ENCODE assay signal across 10 mouse cellular contexts in genomic region chr2:32870275-32871100, GRCm38 (mm10). TPM values are rescaled to one million over a fixed set of nuclear protein-coding genes. Genes with fewer than 3 reads are reported as not detected.
DNase-seq lines count a peak whose midpoint lies in the region; ATAC-seq and TF ChIP-seq lines count a peak whose summit lies in the region.
"Had no signal": no experiment of that assay in that cellular context is flagged by ENCODE, and none has a peak within 500 bp of the region (broad histone marks: within the 10 kb centered on the region; RNA-seq: fewer than 3 reads in every experiment).

No protein-coding gene starts in this region.

- no peak for ATAC-seq in midbrain, embryonic 14.5 days (ENCODE audit: low FRiP score, low TSS enrichment)

- no peak overlapping the region for H3K4me2 ChIP-seq in midbrain, embryonic 14.5 days (ENCODE audit: low read length)
- H3K4me2 ChIP-seq: neural tube, embryonic 12.5 days had no signal

- peaks cover 8% of the 10 kb centered on the region for H3K4me1 ChIP-seq in thymus, adult 2 months (replicated peaks; ENCODE audit: control insufficient read depth, insufficient read depth, low read length)
- peaks cover 10% of the 10 kb centered on the region for H3K4me1 ChIP-seq in midbrain, embryonic 14.5 days (ENCODE audit: control insufficient read depth, insufficient read depth, low read length)

- TF ChIP-seq CTCF in thymus, adult 2 months (IDR thresholded peaks at IDR 0.05; ENCODE audit: borderline replicate concordance, control insufficient read depth, extremely low read depth, insufficient read depth, low read length, poor library complexity): no peak

- H3K9me3 ChIP-seq in midbrain, embryonic 14.5 days (ENCODE audit: control insufficient read depth, low read length): no peaks in the 10 kb centered on the region
- H3K9me3 ChIP-seq: neural tube, embryonic 12.5 days had no signal

- no peak overlapping the region; the same call in 1 of the 2 replicates for H3K27ac ChIP-seq in thymus, adult 2 months (ENCODE audit: control insufficient read depth, insufficient read depth, low read length)
- no peak overlapping the region for H3K27ac ChIP-seq in midbrain, embryonic 14.5 days (replicated peaks; ENCODE audit: low read depth, low read length)
- H3K27ac ChIP-seq: neural tube, embryonic 12.5 days had no signal

- 34% methylated on average over 8 of the region's 8 CpGs for WGBS in thymus, adult 2 months
- WGBS in midbrain, embryonic 14.5 days: 58% methylated on average over 8 of the region's 8 CpGs

- no peak overlapping the region for H3K9ac ChIP-seq in midbrain, embryonic 14.5 days (replicated peaks; ENCODE audit: low read length)
- H3K9ac ChIP-seq: neural tube, embryonic 12.5 days had no signal

- no peak overlapping the region for H3K4me3 ChIP-seq in thymus, adult 2 months (ENCODE audit: control insufficient read depth, insufficient read depth, low read length)
- no peak overlapping the region for H3K4me3 ChIP-seq in midbrain, embryonic 14.5 days (replicated peaks; ENCODE audit: low read depth, low read length)
- H3K4me3 ChIP-seq: neural tube, embryonic 12.5 days had no signal

- peaks cover 4% of the 10 kb centered on the region; the same call in 1 of the 2 replicates for H3K27me3 ChIP-seq in thymus, adult 2 months (ENCODE audit: control insufficient read depth, insufficient read depth, low read length)
- no peaks in the 10 kb centered on the region for H3K27me3 ChIP-seq in midbrain, embryonic 14.5 days (ENCODE audit: control insufficient read depth, insufficient read depth, low read length)
- H3K27me3 ChIP-seq: neural tube, embryonic 12.5 days had no signal

- H3K36me3 ChIP-seq in thymus, adult 2 months (ENCODE audit: control insufficient read depth, insufficient read depth, low read length): no peaks in the 10 kb centered on the region
- H3K36me3 ChIP-seq in midbrain, embryonic 14.5 days (ENCODE audit: control insufficient read depth, insufficient read depth, low read length): no peaks in the 10 kb centered on the region
- H3K36me3 ChIP-seq: neural tube, embryonic 12.5 days had no signal

- peak; percentile 73 for DNase-seq in 3134 (ENCODE audit: extremely low read depth, insufficient read length, low spot score)
- peak; percentile 55 for DNase-seq in CD4-positive helper T cell, adult 2 months (ENCODE audit: low read depth, low spot score)
- peak; percentile 59 for DNase-seq in fat pad, adult 2 months (ENCODE audit: extremely low read depth, low read depth, low spot score)
- peak; percentile 54 for DNase-seq in lung, postnatal 14 days
- no peak for DNase-seq in left cerebral cortex, postnatal 4 days
- no peak for DNase-seq in thymus, adult 2 months
- no peak for DNase-seq in midbrain, embryonic 14.5 days
- DNase-seq: right cerebral cortex, postnatal 4 days; thymus, postnatal 4 days had no signal

- intact Hi-C loops in left cerebral cortex, postnatal 4 days (cut with DNase I): no loop called here

- TF ChIP-seq POLR2A in thymus, adult 2 months (IDR thresholded peaks at IDR 0.05; ENCODE audit: control insufficient read depth, extremely low read depth, insufficient read depth, low read length, poor library complexity): no peak

RNA-seq across cellular contexts. Expression of gene Fam129b, which starts 5.4 kb away (rescaled TPM):
- total RNA-seq in left cerebral cortex, postnatal 4 days (2021): 10 to 100 TPM; 55.1 to 63.3 TPM
- polyA plus RNA-seq in thymus, adult 2 months (2012; rRNA removed): 20.8 and 22.9 TPM in 2 replicates
- 13.6 and 19.8 TPM in 2 replicates for polyA plus RNA-seq in midbrain, embryonic 14.5 days (2014; fragmentation: Nextera tagmentation; extraction: Ambion mirVana)

RNA-seq across cellular contexts. Expression of gene Stxbp1, which starts 23.4 kb away (rescaled TPM):
- total RNA-seq in left cerebral cortex, postnatal 4 days (2021): 100 to 1,000 TPM; 557 to 578 TPM
- 6.6 and 8.3 TPM in 2 replicates for polyA plus RNA-seq in thymus, adult 2 months (2012; rRNA removed)
- 240 and 245 TPM in 2 replicates for polyA plus RNA-seq in midbrain, embryonic 14.5 days (2014; fragmentation: Nextera tagmentation; extraction: Ambion mirVana)

Comparison
In these comparisons a context has a peak if more than half of its experiments do, and no peak if none do; other contexts are left out.
1. DNase-seq: peak in 3134 (single experiment), CD4-positive helper T cell, adult 2 months (single experiment), fat pad, adult 2 months (single experiment) and lung, postnatal 14 days (single experiment); none in left cerebral cortex, postnatal 4 days (single experiment), thymus, adult 2 months (single experiment) and midbrain, embryonic 14.5 days (single experiment).
2. RNA of gene Stxbp1, which starts 23.4 kb away (polyA plus RNA-seq): 240 to 245 TPM in midbrain, embryonic 14.5 days; 6.6 to 8.3 TPM in thymus, adult 2 months; every median in the first group is over 10 times any median in the second.